Mouse (Mus musculus) kidney, adult 2 months (tissue): ENCODE results near the gene Polh.

ENCODE experiments used
- CTCF ChIP-seq: fragments of 200-500 bp; conservative IDR thresholded peaks from 2 replicates; pipeline ENCODE4 v1.5.1; 2011; ENCODE audit warnings: low read depth, mild to moderate bottlenecking, control low read depth, low read length, moderate library complexity, mixed read lengths; ENCODE audit not compliant: insufficient read depth, insufficient read length
- POLR2A ChIP-seq: fragments of 200-500 bp; IDR thresholded peaks from one replicate; pipeline ENCODE4 v1.6.1; 2011; ENCODE audit warnings: low read depth, low read length, control low read depth

DNA sequence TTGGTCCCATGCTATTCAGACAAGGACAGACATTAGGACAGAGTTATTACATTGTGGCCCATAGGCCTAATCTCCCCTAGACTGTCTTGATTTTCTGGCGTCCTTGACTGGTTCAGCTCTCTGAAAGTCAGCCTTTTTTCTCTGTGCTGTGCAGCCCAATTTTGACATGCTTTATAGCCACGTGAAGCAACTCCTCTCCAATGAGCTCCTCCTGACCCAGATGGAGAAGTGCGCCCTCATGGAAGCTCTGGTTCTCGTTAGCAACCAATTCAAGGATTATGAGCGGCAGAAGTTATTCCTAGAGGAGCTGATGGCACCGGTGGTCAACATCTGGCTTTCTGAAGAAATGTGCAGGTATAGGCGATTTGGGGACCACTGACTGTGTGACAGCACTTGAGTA, 25.1 kb upstream of the Polh start:
- TF ChIP-seq POLR2A: no peak
- no peak for TF ChIP-seq CTCF
